In genomic region chr17:7231790-7232189, GRCm38 (mm10) we compare ENCODE assay signal across 13 mouse cellular contexts.
"Had no signal": no experiment of that assay in that cellular context is flagged by ENCODE, and none has a peak within 500 bp of the region (broad histone marks: within the 10 kb centered on the region; RNA-seq: fewer than 3 reads in every experiment).

No protein-coding gene starts in this region.

- H3K9ac ChIP-seq: liver, embryonic 15.5 days; neural tube, embryonic 12.5 days had no signal

- H3K27ac ChIP-seq: layer of hippocampus, adult 2 months; limb, embryonic 10.5 days; liver, embryonic 15.5 days; neural tube, embryonic 12.5 days had no signal

- H3K4me3 ChIP-seq: layer of hippocampus, adult 2 months; limb, embryonic 10.5 days; liver, embryonic 15.5 days; myocyte; neural tube, embryonic 12.5 days had no signal

- H3K9me3 ChIP-seq: limb, embryonic 10.5 days; liver, embryonic 15.5 days; neural tube, embryonic 12.5 days had no signal

- H3K36me3 ChIP-seq: liver, embryonic 15.5 days had no signal

- H3K27me3 ChIP-seq: liver, embryonic 15.5 days; neural tube, embryonic 12.5 days had no signal

- H3K4me1 ChIP-seq: liver, embryonic 15.5 days; neural tube, embryonic 12.5 days had no signal

- DNase-seq: kidney, postnatal 10 days; kidney, postnatal 4 days; lung, adult 2 months; retina, postnatal 1 day; right cerebral cortex, postnatal 14 days; thymus, postnatal 36 days had no signal

- H3K4me2 ChIP-seq: liver, embryonic 11.5 days; liver, embryonic 15.5 days; midbrain, embryonic 11.5 days; neural tube, embryonic 12.5 days had no signal
